Mouse (Mus musculus) liver, embryonic 14.5 days (tissue): ENCODE data around the gene Alx3. TPM values are rescaled to one million over a fixed set of nuclear protein-coding genes. Genes with fewer than 3 reads are reported as not detected.

Source experiments
- ATAC-seq: fragments of 200-750 bp; cut with Nextera tagmentation; 2 replicates; pipeline ENCODE4 v1.8.0; 2017; ENCODE audit warnings: moderate number of reproducible peaks, mild to moderate bottlenecking, moderate library complexity; ENCODE audit not compliant: insufficient read depth
- DNase-seq, 3 experiments: peaks; one replicate each; pipeline ENCODE4 v3.0.0-alpha.2; 2012 to 2013; ENCODE audit warnings: low read depth in 3 of 3, low spot score in 3 of 3
- H3K27ac ChIP-seq: fragments of 300-500 bp; sonication (generic); 2 replicates; pipeline ENCODE4 v1.5.1; 2014; ENCODE audit warnings: moderate library complexity, mild to moderate bottlenecking, control low read depth, inconsistent platforms
- H3K27me3 ChIP-seq: fragments of 300-500 bp; sonication (generic); 2 replicates; pipeline ENCODE4 v1.6.1; 2014; ENCODE audit warnings: mild to moderate bottlenecking, low read length, moderate library complexity; ENCODE audit not compliant: control insufficient read depth, insufficient read depth
- H3K36me3 ChIP-seq: fragments of 300-500 bp; sonication (generic); replicated peaks from 2 replicates; pipeline ENCODE4 v1.6.1; 2014; ENCODE audit warnings: low read depth; ENCODE audit not compliant: control insufficient read depth, insufficient read depth
- H3K4me1 ChIP-seq, 2 experiments: fragments of 200-500 bp in 1 of 2; fragments of 300-500 bp in 1 of 2; sonication (generic) in 1 of 2; replicated peaks; 2 replicates each; pipeline ENCODE4 v1.6.1; 2012 to 2014; ENCODE audit warnings: antibody characterized with exemption in 1 of 2, inconsistent platforms in 1 of 2, low read length in 1 of 2; ENCODE audit not compliant: control insufficient read depth in 2 of 2, insufficient read depth in 2 of 2
- H3K4me2 ChIP-seq: fragments of 300-500 bp; sonication (generic); 2 replicates; pipeline ENCODE4 v1.6.1; 2014; ENCODE audit warnings: low read depth, mild to moderate bottlenecking, control low read depth, moderate library complexity
- H3K4me3 ChIP-seq, 2 experiments: fragments of 200-500 bp in 1 of 2; fragments of 300-500 bp in 1 of 2; sonication (generic) in 1 of 2; 2 replicates each; pipeline ENCODE4 v1.5.1; 2012 to 2014; ENCODE audit warnings: low read depth in 2 of 2, low read length in 2 of 2, mild to moderate bottlenecking in 2 of 2, control low read depth in 1 of 2, inconsistent platforms in 1 of 2, moderate library complexity in 1 of 2; ENCODE audit not compliant: insufficient read depth in 1 of 2
- H3K9ac ChIP-seq: fragments of 300-500 bp; sonication (generic); replicated peaks from 2 replicates; pipeline ENCODE4 v1.6.1; 2014; ENCODE audit warnings: mild to moderate bottlenecking, control low read depth, moderate library complexity
- H3K9me3 ChIP-seq: fragments of 300-500 bp; sonication (generic); 2 replicates; pipeline ENCODE4 v1.6.1; 2016; ENCODE audit warnings: low read length, mixed read lengths; ENCODE audit not compliant: control insufficient read depth
- CTCF ChIP-seq: IDR thresholded peaks from 2 replicates; pipeline ENCODE4 v1.5.1; 2016; ENCODE audit warnings: antibody characterized with exemption, low read depth, control low read depth
- EP300 ChIP-seq: IDR thresholded peaks from 2 replicates; pipeline ENCODE4 v1.6.1; 2016; ENCODE audit warnings: antibody characterized with exemption, low read depth
- WGBS: fragments of 180-500 bp; shearing (Covaris S2); extraction: QIAGEN DNeasy Blood & Tissue Kit; methylation state at CpG from one replicate; pipeline ENCODE4 v1.1.7; 2014; ENCODE audit not compliant: insufficient replicate concordance; 5-methylcytosine and 5-hydroxymethylcytosine counted together
- polyA plus RNA-seq, 2 experiments: library from polyadenylated mRNA; depleted of rRNA in 1 of 2; stranded (reverse) in 1 of 2; unstranded in 1 of 2; fragments of >200 nt; fragmentation: Nextera tagmentation in 1 of 2; extraction: Ambion mirVana in 1 of 2; gene quantifications; 2 replicates each; pipeline versions ENCODE4 v1.2.1 to v1.2.3; 2012 to 2014

Alx3 gene
- polyA plus RNA-seq, 2 experiments, result not detected

- H3K9ac ChIP-seq, result no peak overlapping the region
- no peak for DNase-seq
- ATAC-seq, result no peak
- no peak overlapping the region for H3K4me3 ChIP-seq
- H3K9me3 ChIP-seq, result no peaks in the 10 kb centered on the region
- H3K36me3 ChIP-seq, result no peaks in the 10 kb centered on the region
- TF ChIP-seq CTCF, result no peak
- TF ChIP-seq EP300, result no peak
- no peak overlapping the region for H3K4me2 ChIP-seq
- H3K27ac ChIP-seq, result no peak overlapping the region
- H3K27me3 ChIP-seq, result peaks cover 64% of the 10 kb centered on the region
- H3K4me1 ChIP-seq, result no peaks in the 10 kb centered on the region
- 31% methylated on average over 2 of the region's 2 CpGs for WGBS
Measured at GRCm38 (mm10) chr3:107593632-107594031, 1.2 kb upstream of the Alx3 start.

DNA sequence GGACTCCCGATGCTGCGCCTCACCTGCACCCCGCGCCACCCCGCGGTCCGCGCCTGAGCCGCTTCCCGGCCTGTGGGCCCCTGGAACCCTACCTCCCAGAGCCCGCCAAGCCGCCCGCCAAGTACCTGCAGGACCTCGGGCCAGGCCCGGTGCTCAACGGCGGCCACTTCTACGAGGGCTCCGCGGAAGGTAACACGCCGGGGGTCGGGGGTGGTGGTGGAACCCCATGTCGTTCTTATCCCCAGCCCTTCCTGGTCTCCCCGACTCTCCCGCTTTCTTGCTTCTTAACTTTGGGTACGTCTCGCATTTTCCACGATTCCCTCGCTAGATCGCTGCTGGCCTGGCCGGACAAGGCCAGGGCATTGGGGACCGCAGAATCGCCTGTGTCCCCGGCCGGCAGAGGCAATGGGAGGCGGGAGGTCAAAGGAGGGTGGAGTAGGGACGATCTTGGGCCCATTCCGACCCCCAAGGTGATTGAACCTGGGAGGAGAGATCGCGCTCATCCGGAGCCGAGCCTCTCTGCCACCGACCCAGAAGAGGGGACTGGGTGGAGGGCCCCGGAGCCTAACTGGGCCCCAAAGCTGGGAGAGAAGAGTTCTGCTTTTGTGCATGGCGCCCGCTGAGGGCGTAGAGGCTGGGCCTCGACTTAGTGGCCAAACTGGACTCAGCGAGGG is 570 bp downstream of the Alx3 start:
- Histone ChIP-seq H3K4me2 (peak overlapping the region; percentile 32), H3K27me3 (peaks cover 75% of the 10 kb centered on the region), H3K4me3 (peak overlapping the region in 1 of 2 experiments; percentile 5; a peak in 2 of 4 replicates), H3K4me1 (no peaks in the 10 kb centered on the region), H3K9me3 (no peaks in the 10 kb centered on the region), H3K9ac (no peak overlapping the region), H3K27ac (no peak overlapping the region), H3K36me3 (no peaks in the 10 kb centered on the region)
- TF ChIP-seq CTCF, result no peak
- no peak for TF ChIP-seq EP300
- DNase-seq (no peak), ATAC-seq (no peak)
- 2% methylated on average over 49 of the region's 50 CpGs for WGBS

DNA sequence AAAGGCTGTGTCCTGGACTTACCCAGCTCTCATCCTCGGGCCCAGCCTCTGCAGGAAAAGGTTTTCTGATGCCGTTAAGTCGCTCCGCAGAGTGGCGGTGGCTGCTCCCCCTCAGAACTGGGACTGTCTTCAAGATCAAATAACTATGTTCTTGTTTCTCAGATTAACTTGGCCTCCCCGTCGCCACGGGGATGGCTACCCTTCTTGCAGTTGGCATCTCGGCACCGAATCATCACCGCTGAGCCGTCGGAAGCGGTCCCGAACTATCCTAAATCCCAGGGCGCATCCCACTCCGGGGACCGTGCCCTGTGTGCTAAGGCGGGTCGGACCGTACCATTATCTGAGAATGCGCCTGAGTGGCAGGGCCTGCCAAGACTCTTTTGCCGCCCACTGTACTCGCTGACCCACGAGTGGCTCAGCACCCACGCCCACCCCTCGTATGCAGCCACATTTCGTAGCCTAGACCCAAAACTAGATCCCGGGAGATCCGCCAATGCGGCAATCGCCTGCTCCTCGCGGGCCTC is 1.2 kb downstream of the Alx3 start:
- Histone ChIP-seq H3K9me3 (no peaks in the 10 kb centered on the region), H3K36me3 (no peaks in the 10 kb centered on the region), H3K4me2 (no peak overlapping the region), H3K27me3 (peaks cover 75% of the 10 kb centered on the region), H3K4me1 (no peaks in the 10 kb centered on the region), H3K4me3 (no peak overlapping the region), H3K9ac (no peak overlapping the region), H3K27ac (no peak overlapping the region)
- ATAC-seq (no peak), DNase-seq (no peak)
- 1% methylated on average over 34 of the region's 34 CpGs for WGBS
- no peak for TF ChIP-seq EP300
- TF ChIP-seq CTCF, result no peak

DNA sequence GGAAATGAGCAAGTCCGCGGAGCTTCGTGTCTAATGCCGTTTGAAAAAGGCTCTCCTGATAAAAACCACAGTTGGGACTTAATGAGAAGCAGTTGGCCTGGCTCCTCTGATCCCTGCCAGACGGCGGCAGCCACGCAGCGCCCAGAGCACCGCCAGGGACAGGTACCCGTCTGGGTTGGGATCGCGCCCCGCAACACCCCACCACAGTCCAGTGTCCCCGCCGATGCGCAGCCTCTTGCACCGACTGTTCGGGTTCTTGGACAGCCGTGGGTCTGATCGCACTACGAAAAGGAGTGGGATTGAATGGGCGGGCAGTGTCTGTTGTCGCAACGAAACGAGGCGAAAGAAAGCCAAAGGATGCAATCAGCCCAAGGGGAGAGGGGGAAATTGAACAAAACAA is 1.7 kb downstream of the Alx3 start:
- no peaks in the 10 kb centered on the region for H3K4me1 ChIP-seq
- ATAC-seq (no peak), DNase-seq (no peak)
- no peak overlapping the region for H3K4me3 ChIP-seq
- 1% methylated on average over 26 of the region's 26 CpGs for WGBS
- H3K9me3 ChIP-seq, result no peaks in the 10 kb centered on the region
- H3K27me3 ChIP-seq, result peaks cover 75% of the 10 kb centered on the region
- no peaks in the 10 kb centered on the region for H3K36me3 ChIP-seq
- H3K4me2 ChIP-seq, result no peak overlapping the region
- no peak overlapping the region for H3K27ac ChIP-seq
- no peak for TF ChIP-seq CTCF
- TF ChIP-seq EP300, result no peak
- no peak overlapping the region for H3K9ac ChIP-seq

- Histone ChIP-seq H3K4me1 (no peaks in the 10 kb centered on the region), H3K9me3 (no peaks in the 10 kb centered on the region), H3K27ac (no peak overlapping the region), H3K9ac (no peak overlapping the region), H3K27me3 (peaks cover 75% of the 10 kb centered on the region), H3K4me2 (no peak overlapping the region), H3K4me3 (no peak overlapping the region), H3K36me3 (no peaks in the 10 kb centered on the region)
- WGBS, result 2% methylated on average over 22 of the region's 24 CpGs
- DNase-seq, result no peak
- TF ChIP-seq EP300 (no peak), CTCF (no peak)
- ATAC-seq, result no peak
Measured at GRCm38 (mm10) chr3:107597134-107597533, 2.3 kb downstream of the Alx3 start.
